Mouse (Mus musculus) cerebellum, adult 11 months (tissue): ENCODE results near the gene Pcif1.
A peak's percentile ranks its signal among the peaks of the same experiment; 100 is the strongest.
"Not testable (repeated sequence)": the region's sequence is repeated elsewhere in the genome, so short reads cannot be mapped to it uniquely, and the experiment has no call there.

ENCODE experiments used
- DNase-seq: peaks from one replicate; pipeline ENCODE4 v3.0.0; 2022

Gene Pcif1

DNA sequence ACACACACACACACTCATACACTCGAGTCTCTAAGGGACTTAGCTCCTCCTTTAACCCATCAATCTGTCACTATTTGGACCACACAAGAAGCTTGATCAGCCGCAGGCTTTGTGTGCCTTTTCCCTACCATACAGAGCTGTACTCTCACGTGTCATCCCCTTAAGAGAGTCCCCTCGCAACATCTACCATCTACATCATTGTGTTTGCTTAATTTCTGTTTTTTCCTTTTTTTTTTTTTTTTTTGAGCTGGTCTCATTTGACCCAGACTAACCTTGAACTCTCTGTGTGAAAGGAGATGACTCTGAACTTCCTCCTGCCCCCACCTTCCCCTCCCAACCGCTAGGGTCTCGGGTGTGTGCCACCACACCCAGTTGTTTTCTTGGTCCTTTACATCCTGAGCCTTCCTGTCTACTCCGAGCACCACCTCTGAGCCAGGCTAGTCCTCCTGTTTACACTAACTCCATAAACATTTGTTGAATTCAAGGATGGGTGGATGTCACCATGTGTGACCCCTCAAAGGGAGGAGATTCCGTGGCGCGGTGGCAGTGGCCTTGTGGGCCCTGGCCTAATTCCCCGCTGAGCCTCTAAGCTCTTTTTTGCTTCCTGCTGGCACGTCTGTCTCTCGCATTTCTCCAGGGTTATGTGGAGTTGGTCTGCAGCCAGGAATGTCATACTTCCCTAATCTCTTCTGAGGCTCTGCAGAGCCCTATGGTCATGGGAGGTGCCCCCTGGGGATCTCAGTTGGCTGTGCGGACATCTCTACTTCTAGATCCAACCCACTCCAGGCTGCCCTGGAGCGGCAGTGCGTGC is 12.2 kb upstream of the Pcif1 start:
- no peak for DNase-seq

DNA sequence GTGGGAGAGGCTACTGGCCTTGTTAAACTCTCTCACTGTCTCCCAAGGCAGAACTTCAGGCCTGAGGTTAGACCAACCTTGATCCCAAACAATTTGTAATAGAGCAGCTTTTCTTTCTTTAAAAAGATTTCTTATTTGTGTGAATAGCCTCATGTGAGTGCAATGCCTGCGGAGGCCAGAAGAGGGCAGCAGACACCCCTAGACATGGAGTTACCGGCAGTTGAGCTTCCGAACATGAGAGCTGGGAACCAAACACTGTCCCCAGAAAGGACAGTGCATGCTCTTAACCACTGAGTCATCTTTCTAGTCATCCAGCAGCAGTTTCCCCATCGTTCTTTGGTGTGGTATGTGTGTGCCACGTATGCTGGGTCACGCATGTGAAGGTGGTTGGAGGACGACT is 11.5 kb upstream of the Pcif1 start:
- DNase-seq: no peak

DNA sequence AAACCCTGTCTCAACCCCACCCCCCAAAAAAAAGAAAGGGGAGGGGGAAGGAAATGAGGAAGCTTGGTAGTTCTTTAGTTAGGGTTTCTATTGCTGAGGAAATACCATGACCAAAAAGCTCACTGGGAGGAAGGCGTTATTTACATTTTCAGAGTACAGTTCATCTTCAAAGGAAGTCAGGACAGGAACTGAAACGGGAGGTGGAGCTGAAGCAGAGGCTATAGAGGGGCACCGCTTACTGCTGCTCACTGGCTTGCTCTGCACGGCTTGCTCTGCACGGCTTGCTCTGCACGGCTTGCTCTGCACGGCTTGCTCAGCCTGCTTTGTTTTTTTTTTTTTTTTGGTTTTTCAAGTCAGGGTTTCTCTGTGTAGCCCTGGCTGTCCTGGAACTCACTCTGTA is 10.6 kb upstream of the Pcif1 start:
- no peak for DNase-seq

DNA sequence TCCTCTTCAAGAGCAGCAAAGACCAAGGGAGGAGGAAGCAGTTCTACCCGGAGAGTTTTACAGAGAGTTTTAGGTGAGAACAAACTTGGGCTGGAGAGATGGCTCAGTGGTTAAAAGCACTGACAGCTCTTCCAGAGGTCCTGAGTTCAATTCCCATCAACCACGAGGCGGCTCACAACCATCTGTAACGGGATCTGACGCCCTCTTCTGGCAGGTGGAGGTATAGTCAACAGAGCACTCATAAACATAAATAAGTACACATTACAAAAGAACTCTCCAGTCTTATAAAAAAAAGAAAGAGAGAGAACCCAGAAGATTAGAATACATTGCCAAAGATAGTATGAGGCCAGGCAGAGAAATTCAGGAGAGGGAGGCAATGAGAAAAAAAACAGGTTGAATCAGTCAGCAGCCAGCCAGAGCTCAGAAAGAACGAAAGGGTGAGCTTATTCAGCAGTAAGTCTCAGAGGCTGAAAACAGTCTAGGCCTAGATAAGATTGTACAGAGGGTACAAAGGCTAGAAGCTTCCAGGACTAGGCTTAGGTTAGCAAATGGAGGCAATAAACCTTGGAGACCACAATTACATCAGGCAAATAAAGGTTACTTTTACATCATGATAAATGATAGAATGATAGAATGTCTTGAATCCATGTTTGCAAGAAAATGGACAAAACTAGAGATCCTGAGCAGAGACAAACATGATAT is 7.4 kb upstream of the Pcif1 start:
- no peak for DNase-seq

DNA sequence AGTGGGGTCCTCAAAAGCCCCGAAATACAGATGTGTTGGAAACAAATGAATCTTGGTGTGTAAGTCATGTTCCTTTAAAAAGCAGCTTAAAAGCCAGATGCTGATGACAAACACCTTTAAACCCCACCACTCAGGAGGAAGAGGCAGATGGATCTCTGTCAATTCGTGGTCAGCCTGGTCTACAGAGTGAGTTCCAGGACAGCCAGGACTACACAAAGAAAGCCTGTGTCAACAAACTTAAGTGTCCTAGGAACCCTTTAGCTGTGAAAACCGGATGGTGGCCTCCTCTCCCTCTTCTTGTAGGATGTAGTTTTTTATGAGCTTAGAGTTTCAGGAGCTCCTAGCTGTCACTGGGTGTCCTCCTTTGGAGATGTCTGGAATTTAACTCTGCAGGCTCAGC is 5.5 kb upstream of the Pcif1 start:
- no peak for DNase-seq

DNA sequence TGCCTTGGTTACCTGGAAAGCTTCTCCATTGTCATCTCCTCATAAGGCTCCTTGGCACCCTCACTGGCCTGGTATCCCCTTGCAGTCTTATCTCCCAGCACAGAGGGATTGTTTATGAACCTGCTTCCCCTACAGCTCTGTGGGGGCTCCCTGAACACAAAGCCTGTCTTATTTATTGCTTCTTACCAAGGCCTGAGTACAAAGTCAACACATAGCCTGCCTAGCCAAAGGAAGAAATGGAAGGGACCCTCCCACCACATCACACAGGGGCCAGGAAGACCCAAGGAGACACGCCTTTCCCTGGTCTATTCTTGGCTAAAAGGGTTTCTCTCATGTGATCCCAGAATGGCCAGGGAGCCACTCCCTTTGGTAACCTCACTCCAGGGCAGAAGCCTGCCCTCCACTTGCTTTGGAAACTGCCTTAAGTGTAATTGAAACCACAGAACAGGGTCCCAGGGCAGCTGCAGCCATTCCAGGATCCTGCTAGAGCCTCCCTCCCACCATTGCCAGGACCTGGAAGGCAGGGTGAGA is 4.8 kb upstream of the Pcif1 start:
- DNase-seq: no peak

DNA sequence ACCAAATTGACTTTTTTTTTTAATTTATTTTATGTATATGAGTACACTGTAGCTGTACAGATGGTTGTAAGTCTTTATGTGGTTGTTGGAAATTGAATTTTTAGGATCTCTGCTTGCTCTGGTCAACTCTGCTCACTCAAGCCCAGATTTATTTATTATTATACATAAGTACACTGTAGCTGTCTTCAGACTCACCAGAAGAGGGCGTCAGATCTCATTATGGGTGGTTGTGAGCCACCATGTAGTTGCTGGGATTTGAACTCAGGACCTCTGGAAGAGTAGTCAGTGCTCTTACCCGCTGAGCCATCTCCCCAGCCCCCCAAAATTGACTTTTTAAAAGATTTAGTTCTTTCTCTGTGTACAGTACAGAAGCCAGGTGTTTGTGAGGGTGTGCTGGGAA is 3.5 kb upstream of the Pcif1 start:
- not testable (repeated sequence) for DNase-seq

DNA sequence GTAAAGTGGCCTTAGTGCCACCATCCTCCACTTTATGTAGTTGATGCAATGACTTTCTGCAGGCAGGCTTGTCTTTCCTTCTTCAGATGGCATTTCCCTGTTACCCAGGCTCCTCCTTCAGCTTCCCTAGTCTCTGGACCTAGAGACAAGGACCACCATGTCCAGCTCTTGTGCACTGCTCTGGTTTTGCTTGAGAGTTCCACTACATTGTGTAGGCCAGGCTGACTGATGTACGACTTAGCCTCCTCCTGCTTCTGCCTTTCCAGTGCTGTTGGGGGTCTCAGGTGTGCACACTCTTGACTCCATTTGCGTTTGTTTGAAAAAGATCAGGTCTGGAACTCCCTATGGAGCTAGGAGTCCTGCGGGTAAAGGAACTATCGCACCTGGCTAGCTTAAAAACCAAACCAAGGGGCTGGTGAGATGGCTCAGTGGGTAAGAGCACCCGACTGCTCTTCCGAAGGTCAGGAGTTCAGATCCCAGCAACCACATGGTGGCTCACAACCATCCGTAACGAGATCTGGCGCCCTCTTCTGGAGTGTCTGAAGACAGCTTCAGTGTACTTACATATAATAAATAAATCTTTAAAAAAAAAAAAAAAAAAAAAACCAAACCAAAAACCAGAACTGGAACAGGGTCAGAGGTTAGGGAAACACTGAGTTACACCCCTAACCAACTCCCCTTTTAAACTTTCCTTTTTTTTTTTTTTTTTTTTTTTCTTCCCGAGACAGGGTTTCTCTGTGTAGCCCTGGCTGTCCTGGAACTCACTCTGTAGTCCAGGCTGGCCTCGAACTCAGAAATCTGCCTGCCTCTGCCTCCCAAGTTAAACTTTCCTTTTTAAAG is 1.5 kb upstream of the Pcif1 start:
- not testable (repeated sequence) for DNase-seq

DNA sequence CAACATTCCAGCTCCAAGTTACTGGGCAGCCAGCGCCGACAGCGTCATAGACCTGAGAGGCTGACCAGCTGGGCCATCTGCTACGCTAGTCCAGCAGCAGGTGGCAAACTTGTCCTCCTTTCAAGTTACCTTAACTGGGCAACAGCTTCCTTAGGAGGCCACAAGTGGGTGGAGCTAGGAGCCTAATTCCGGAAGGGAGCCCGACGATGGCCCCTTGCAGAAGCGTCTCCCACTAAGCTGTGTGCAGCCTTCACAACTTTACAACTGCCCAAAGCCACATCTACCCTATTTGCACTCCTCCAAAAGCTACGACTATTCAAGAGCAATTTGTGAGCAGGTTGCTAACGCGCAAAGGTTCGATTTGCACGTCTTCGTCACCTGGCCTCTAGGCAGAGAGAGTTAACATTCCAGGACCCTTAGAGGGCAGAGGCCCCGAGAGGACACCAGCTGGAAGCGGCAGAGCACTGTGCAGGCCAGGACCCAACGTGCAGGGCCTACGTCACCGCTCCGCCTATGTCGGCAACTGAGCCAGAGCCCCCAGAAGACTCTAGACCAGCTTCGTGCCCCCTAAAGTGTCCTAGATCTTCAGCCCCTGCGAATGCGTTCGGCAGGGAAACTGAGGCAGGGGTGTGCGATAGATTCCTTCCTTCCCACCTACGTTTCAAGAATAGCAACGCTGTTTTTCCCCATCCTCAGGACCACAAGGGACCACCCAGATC is 436 bp upstream of the Pcif1 start:
- peak; percentile 68 for DNase-seq

DNA sequence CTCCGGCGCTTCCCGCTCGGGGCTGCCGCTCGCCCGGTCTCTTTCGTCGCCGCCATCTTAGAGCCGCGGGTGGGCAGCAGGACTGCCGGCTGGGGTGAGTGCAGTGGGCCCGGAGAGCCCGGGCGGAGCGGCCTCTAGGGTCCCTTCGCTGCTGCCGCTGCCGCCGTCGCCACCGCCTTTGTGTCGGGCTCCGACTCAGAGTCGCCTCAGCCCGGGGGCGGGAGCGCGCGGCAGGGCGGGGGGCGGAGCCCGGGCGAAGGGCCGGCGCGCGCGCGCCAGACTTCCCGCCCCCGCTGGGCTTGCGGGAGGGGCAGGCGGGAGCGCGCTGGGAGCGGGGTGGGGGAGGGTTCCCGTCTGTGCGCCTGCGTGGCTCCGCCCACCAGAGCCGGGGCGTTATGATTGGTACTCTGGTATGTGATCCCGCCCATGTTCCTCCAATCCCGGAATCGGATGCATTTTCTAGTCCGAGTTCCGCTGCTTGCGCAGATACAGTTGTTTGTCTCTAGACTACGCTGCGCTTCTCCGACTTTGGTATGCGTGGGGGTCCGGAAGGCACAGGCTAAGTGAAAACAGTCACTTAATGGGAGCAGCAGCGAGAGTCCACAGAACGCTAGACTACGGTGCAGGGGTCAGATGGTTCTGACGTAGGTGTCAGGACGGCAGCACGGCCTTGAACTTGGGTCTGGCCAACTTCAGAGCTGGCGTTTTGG is 619 bp downstream of the Pcif1 start:
- DNase-seq: peak; percentile 93

DNA sequence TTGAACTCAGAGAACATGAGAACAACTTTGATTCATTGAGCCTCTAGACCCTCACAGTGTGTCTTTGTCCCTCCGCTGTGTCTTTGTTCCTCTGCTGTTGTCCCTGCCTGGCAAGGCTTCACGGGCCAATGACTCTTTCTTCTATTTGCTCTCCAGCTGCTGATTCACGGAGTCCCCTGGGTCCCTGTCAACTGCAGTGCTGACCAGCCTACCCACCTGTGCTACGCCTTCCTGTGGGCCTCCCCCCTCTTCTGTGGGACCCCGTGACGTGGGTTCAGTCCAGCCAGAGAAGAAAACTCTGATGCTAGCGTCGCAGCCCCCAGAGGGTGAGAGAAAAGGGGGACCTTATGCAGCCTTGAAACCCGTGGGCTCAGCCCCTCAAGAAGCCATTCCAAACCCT is 3.5 kb downstream of the Pcif1 start:
- peak; percentile 13 for DNase-seq

DNA sequence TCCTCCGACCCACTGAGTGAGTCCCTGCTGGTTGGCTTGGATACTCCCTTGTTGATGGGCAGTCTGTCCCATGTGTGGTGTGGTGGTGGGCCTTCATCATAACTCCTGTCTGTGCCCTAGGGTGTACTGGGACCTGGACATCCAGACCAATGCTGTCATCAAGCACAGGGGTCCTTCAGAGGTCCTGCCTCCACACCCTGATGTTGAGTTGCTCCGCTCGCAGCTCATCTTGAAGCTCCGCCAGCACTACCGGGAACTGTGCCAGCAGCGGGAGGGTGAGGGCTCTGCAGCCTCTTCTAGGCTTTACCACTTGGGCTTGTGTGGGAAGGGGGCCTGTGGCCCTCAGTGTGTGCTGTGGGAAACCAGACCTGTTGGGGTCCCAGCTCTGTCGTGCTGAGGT is 6.7 kb downstream of the Pcif1 start:
- peak; percentile 75 for DNase-seq

DNA sequence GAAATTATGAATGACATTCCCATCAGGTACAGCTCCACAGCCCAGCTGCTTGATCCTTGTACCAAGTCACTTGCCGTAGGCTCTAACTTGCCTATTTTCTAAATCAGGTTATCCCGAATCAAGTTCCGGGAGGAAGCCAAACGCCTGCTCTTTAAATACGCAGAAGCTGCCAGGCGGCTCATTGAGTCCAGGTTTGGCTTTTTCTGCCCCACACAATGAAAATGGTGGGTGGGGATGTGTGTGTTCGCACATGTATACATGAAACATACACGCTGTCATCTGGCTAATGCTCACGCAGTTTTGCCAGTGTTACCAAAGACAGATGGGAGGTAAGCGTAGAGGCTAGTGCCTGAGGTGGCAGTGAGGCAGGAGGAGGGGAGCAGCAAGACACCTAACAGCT is 7.5 kb downstream of the Pcif1 start:
- no peak for DNase-seq

DNA sequence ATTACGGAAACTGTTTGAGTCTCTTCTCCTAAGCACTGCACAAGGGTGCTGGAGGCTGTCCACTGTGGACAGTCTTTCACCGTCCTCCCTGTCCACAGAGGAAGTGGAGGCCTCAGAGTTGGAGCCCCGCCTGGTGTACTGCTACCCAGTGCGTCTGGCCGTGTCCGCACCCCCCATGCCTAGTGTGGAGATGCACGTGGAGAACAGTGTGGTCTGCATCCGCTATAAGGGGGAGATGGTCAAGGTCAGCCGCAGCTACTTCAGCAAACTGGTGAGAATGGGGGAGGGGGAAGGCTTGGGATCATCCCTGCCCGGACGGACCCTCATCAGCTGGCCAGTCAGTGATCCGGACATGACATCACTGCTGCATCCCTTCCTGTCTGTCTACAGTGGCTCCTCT is 9.9 kb downstream of the Pcif1 start:
- DNase-seq: no peak

DNA sequence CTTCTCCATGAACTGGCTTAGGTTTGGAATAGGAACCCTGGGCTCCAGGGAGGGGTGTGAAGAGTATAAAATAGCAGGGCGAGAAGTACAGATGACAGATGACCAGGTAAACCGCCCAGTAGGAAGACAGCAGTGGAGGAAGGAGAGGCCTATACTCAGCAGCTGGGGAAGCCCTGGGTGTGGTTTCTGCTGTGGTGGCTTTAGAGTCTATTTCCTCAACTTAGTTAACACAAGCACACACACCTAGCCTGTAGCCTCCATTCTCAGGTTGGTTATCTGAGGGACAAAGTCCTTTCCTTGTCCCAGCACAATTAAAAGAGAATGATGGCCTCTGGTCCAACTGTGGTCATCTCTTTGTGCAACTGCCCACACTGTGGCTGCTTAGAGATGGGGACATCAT is 10.9 kb downstream of the Pcif1 start:
- DNase-seq: no peak

DNA sequence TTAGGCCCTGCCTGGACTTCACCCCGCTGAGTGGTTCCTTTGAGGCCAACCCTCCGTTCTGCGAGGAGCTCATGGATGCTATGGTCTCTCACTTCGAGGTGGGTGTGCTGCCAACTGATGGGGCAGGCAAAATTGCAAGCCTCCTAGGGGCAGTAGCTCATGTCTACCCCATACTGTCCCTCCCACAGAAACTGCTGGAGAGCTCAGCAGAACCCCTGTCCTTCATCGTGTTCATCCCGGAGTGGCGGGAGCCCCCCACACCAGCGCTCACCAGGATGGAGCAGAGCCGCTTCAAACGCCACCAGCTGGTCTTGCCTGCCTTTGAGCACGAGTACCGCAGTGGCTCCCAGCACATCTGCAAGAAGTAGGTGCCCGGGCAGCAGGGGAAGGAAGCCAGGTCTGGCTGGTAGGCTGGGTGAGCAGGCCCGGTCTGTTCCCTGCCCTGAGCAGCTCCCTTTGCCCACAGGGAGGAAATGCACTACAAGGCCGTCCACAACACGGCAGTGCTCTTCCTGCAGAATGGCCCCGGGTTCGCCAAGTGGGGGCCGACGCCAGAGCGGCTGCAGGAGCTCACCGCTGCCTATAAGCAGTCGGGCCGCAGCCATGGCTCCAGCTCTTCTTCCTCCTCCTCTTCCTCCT is 11.4 kb downstream of the Pcif1 start:
- DNase-seq: no peak

DNA sequence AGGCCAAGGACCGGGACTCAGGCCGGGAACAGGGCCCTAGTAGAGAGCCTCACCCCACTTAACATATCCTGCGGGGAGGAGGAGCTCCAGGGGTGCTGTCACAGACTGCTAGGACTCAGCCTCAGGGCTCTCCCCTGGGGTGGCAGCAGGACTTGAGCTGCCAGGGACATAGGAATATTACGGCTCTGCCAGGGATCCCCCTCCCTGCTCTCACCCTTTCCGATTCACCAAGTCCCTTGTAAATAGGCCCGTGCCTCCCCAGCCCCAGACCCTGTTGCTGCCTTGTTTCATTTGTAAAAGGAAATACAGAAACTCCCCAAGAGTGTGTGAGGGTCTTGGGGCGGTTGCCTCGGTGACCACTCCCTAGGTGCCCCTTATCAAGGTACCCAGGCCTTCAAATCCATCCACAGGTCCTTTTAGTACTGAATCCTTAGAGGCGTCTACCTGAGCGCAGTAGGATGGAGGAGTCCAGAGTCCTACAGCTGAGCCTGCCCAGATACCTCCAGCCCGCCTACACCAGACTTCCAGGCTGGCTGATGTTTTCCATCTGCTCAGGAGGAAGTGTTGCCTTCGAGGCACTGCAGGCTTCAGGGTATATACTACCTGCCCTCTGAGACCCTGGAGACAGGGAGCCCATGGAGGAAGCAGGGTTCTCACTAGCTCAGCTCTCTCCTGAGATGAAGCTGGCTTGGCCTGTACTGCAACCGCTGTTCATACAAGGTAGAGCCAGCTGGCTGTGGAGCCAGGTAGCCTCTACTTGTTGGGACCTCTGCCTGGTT is 12.1 kb downstream of the Pcif1 start:
- no peak for DNase-seq

DNA sequence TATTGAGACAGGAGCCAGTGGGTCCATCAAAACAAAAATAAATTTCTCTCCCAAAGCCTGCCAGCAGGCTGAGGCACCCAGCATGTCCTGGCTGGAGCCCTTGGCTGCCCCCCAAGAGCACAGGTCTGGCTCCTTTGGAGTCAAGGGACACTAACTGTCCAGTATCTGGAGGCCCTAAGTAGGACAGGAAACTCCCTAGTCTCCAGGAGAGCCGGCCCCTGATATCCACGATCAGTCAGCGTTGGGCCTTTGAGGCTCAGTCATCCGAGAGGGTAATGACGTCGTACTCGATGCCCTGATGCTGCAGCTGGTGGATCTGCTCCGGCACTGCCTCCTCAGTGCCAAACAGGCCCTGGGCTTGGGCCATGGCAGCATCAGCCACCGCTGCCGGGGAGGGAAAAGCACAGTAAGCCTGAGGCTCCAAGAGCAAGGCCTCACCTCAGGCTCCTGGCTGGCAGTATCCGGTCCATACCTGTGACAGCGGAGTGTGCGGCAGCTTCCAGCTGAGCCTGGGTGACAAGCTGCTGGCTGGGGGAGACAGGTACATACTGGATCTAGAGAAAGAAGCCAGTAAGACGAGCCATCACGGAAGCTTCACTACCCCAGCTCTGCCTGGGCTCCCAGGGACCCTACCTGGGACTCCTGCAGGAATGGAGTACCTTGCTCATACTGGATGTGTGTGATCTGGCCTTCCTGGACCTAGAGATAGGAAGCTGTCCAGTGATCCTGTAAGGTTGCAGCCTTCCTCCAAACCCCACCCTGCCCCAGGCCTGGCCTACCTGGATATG is 13.0 kb downstream of the Pcif1 start:
- DNase-seq: peak; percentile 64

DNA sequence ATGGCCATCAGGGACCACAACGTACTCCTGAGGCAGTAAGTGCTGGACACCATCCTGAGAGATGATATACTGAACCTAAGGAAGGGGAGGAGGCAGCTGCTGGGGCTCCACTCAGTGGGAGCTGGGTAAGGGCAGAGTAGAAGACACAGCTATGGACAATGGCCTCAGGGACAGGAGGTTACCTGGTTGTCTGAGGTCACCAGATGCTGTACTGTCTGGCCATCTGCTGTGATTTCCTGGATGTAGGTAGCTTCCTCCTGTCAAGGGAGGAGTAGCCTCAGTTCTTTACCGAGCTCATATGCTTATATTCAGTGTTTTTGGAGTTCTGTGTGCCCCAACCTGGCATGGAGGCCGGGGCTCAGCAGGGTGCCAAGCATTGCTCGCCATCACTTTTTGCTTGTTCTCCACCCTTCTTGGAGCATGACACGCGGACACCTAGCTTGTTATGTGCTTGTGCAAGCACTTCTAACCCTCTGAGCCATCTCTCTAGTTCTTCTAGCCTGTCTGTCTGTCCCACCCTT is 13.7 kb downstream of the Pcif1 start:
- DNase-seq: no peak

DNA sequence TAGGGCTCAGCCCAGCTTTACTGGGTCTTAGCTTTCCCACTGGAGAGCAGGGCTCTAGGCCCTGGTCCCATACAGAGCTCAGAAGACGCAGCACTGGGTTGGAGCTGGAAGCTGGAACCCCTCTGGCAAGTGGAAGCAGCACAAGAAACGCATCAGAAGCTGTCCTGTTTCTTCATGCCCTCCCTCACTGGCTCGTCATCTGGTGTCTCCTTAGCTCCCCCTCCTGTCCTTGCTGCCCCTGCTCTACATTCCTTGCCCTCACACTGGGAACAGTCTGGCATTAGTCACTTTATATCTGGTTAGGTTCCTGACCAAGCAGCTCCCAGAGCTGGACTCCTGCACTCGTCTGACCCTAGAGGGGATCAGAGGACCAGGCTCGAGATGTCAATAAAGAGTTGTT is 14.9 kb downstream of the Pcif1 start:
- no peak for DNase-seq
